Mouse (Mus musculus) embryonic facial prominence, embryonic 15.5 days (tissue): ENCODE measurements at regions not wholly inside any gene's neighbourhood (a gene's known extent, or its start where the extent isn't known, plus 50 kb on each side); places are given as distances from the start of the nearest gene placed in this dataset.

Experiments used
- ATAC-seq: fragments of 200-750 bp; cut with Nextera tagmentation; 2 replicates; pipeline ENCODE4 v1.8.0; 2017; ENCODE audit warnings: low read depth, moderate TSS enrichment; ENCODE audit not compliant: insufficient number of reproducible peaks, low FRiP score, low TSS enrichment
- H3K27ac ChIP-seq: fragments of 300-500 bp; sonication (generic); replicated peaks from 2 replicates; pipeline ENCODE4 v1.5.1; 2015; ENCODE audit warnings: mild to moderate bottlenecking, inconsistent platforms
- H3K27me3 ChIP-seq: fragments of 300-500 bp; sonication (generic); 2 replicates; pipeline ENCODE4 v1.6.1; 2015; ENCODE audit warnings: inconsistent platforms
- H3K36me3 ChIP-seq: fragments of 300-500 bp; sonication (generic); 2 replicates; pipeline ENCODE4 v1.6.1; 2015; ENCODE audit warnings: mild to moderate bottlenecking, inconsistent platforms
- H3K4me1 ChIP-seq: fragments of 300-500 bp; sonication (generic); 2 replicates; pipeline ENCODE4 v1.6.1; 2015; ENCODE audit warnings: inconsistent platforms
- H3K4me2 ChIP-seq: fragments of 300-500 bp; sonication (generic); replicated peaks from 2 replicates; pipeline ENCODE4 v1.6.1; 2015; ENCODE audit warnings: mild to moderate bottlenecking, inconsistent platforms
- H3K4me3 ChIP-seq: fragments of 300-500 bp; sonication (generic); replicated peaks from 2 replicates; pipeline ENCODE4 v1.5.1; 2015; ENCODE audit warnings: mild to moderate bottlenecking, inconsistent platforms
- H3K9ac ChIP-seq: fragments of 300-500 bp; sonication (generic); 2 replicates; pipeline ENCODE4 v1.6.1; 2015; ENCODE audit warnings: inconsistent platforms
- H3K9me3 ChIP-seq: fragments of 300-500 bp; sonication (generic); replicated peaks from 2 replicates; pipeline ENCODE4 v1.6.1; 2016; ENCODE audit warnings: inconsistent platforms
- WGBS: fragments of 180-500 bp; shearing (Covaris S2); methylation state at CpG from one replicate; pipeline ENCODE4 v1.1.7; 2015; 5-methylcytosine and 5-hydroxymethylcytosine counted together

GRCm38 (mm10) chr13:5306688-5307087 is 554.6 kb upstream of the Klf6 start:
- WGBS, result 47% methylated on average over 4 of the region's 4 CpGs
- H3K27ac ChIP-seq, result no peak overlapping the region
- H3K36me3 ChIP-seq, result no peaks in the 10 kb centered on the region
- H3K4me2 ChIP-seq, result no peak overlapping the region
- ATAC-seq, result no peak
- H3K9ac ChIP-seq, result no peak overlapping the region
- no peaks in the 10 kb centered on the region for H3K27me3 ChIP-seq
- H3K9me3 ChIP-seq, result no peaks in the 10 kb centered on the region
- no peaks in the 10 kb centered on the region for H3K4me1 ChIP-seq
- H3K4me3 ChIP-seq, result no peak overlapping the region

- no peaks in the 10 kb centered on the region for H3K27me3 ChIP-seq
- no peaks in the 10 kb centered on the region for H3K4me1 ChIP-seq
- no peaks in the 10 kb centered on the region for H3K36me3 ChIP-seq
- H3K27ac ChIP-seq, result no peak overlapping the region
- ATAC-seq, result no peak
- H3K4me2 ChIP-seq, result no peak overlapping the region
- 49% methylated on average over 2 of the region's 2 CpGs for WGBS
- no peaks in the 10 kb centered on the region for H3K9me3 ChIP-seq
- no peak overlapping the region for H3K9ac ChIP-seq
- no peak overlapping the region for H3K4me3 ChIP-seq
Observed at GRCm38 (mm10) chr13:5313297-5313696, 548.0 kb upstream of the Klf6 start.

GRCm38 (mm10) chr13:5315011-5315410 is 546.3 kb upstream of the Klf6 start:
- no peak overlapping the region for H3K9ac ChIP-seq
- no peaks in the 10 kb centered on the region for H3K9me3 ChIP-seq
- no peak overlapping the region for H3K4me2 ChIP-seq
- no peak for ATAC-seq
- 38% methylated on average over 1 of the region's 1 CpGs for WGBS
- H3K4me3 ChIP-seq, result no peak overlapping the region
- H3K27me3 ChIP-seq, result no peaks in the 10 kb centered on the region
- no peaks in the 10 kb centered on the region for H3K4me1 ChIP-seq
- H3K27ac ChIP-seq, result no peak overlapping the region
- H3K36me3 ChIP-seq, result no peaks in the 10 kb centered on the region

DNA sequence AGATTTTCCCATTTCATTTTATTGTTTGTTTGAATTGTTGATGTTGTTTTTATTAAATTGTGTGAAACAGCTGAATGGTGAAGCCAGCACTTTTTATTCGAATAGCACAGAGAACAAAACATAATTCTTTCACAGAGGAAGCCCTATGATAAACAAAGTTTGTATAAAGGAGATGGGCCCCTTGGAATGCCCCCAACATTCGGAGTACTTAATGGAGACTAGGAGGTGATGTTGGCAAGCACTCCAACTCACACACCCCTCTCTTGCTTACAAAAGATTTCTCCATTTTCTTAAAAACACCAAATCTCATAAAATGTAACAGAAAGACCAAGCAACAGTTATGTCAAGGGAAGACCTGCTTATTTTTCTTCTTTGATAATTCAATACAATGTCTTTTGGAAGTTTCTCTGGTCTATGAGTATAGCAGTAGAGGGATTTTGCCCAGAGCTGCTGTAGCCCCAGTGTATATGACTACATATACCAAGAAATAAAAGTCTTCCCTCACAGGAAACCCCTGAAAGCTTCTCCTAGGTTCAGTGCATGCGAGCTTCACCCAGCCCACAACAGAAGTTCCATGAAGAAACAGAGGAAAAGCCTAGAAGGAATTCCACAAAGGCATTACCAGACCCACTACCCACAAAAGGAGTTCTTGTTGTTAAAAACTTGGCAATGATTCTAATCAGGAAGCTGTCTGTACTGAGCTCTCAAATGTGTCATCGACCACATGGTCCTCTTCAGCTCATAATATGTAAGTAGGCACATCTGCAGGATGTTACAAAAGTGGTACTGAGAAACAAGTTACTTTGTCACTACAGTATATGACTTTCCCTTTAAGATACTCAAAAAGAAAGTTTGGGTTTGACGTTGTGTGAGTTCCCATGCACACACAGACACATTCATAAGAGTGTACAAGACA is 543.1 kb upstream of the Klf6 start:
- WGBS, result 68% methylated on average over 5 of the region's 5 CpGs
- Histone ChIP-seq H3K4me1 (no peaks in the 10 kb centered on the region), H3K36me3 (no peaks in the 10 kb centered on the region), H3K4me2 (no peak overlapping the region), H3K27ac (no peak overlapping the region), H3K4me3 (no peak overlapping the region), H3K9me3 (no peaks in the 10 kb centered on the region), H3K9ac (no peak overlapping the region), H3K27me3 (no peaks in the 10 kb centered on the region)
- no peak for ATAC-seq

DNA sequence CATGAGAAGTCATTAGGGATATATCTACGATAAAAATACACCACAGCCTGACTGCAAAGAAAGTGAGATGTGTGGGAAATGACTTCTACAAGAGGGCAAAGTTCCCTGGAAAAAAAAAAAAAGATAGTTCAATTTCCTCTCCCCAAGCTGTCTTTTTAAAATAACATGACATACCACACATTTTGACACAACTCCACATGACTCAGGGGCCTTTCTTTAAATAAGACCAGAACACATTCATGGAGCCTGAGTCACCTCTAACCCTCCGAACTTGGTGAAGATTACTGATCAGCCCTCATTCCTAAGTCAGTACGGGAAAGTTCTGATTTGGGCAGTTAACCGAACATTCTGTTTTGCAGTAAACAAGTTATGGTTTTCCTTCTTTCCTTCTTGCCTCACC is 515.6 kb upstream of the Klf6 start:
- 31% methylated on average over 4 of the region's 4 CpGs for WGBS
- H3K27me3 ChIP-seq, result no peaks in the 10 kb centered on the region
- no peak for ATAC-seq
- H3K4me3 ChIP-seq, result no peak overlapping the region
- no peaks in the 10 kb centered on the region for H3K9me3 ChIP-seq
- H3K4me1 ChIP-seq, result peaks cover 6% of the 10 kb centered on the region; the same call in 1 of the 2 replicates
- H3K36me3 ChIP-seq, result no peaks in the 10 kb centered on the region
- no peak overlapping the region for H3K9ac ChIP-seq
- no peak overlapping the region for H3K4me2 ChIP-seq
- no peak overlapping the region for H3K27ac ChIP-seq

DNA sequence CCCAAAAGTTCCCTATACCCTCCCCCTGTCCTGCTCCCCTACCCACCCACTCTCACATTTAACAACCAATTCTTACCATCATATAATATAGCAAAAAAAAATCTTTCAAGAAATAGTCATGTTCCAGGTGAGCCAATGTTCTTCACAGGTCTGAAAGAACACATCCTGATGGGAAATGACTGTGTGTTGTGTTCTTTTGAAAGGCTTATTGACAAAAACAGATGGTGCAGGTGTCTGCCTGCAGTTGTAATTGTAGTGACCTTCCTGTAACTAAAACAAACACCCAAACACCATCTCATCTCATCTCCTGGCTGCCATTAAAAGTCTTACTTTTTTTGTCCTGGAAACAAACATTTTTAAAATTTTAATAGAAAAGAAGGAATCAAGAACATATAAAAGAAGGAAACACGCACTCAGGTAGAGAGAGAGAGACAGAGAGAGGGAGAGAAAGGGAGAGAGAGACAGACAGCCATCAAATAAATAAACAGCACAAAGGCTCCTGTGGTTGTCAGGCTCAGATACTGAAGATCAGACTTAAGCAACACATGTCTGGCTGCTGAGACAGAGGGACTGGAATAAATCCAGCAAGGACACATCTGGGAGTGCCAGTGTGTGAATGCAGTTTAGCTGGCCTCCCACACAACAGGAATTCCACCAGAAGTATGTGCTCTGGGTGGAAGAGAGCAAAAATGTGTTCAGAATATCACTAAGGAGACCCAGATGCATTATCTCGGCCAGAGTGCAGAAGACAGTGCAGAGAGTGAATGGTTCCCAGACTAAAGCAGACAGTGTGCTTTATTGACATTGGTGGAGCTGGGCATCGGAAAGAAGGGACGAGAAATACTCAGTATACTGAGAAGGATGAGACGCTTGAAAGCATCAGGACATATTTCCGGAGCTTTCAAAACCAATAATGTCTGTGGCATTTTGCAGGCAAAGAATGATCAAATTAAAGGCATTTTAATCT is 513.5 kb upstream of the Klf6 start:
- no peak for ATAC-seq
- no peak overlapping the region; the same call in 1 of the 2 replicates for H3K27ac ChIP-seq

GRCm38 (mm10) chr13:5367058-5367797 is 494.1 kb upstream of the Klf6 start:
- Histone ChIP-seq H3K4me3 (no peak overlapping the region), H3K27ac (no peak overlapping the region), H3K9me3 (no peaks in the 10 kb centered on the region), H3K4me1 (no peaks in the 10 kb centered on the region), H3K27me3 (no peaks in the 10 kb centered on the region), H3K4me2 (no peak overlapping the region), H3K9ac (no peak overlapping the region), H3K36me3 (no peaks in the 10 kb centered on the region)
- ATAC-seq, result no peak
- 86% methylated on average over 7 of the region's 7 CpGs for WGBS

More for the DNA sequence above, 513.5 kb upstream of the Klf6 start:
- H3K9ac ChIP-seq, result no peak overlapping the region
- no peaks in the 10 kb centered on the region for H3K9me3 ChIP-seq
- H3K4me2 ChIP-seq, result no peak overlapping the region
- no peak overlapping the region for H3K4me3 ChIP-seq
- no peaks in the 10 kb centered on the region for H3K27me3 ChIP-seq
- WGBS, result 35% methylated on average over 6 of the region's 6 CpGs
- peaks cover 6% of the 10 kb centered on the region; the same call in 1 of the 2 replicates for H3K4me1 ChIP-seq
- H3K36me3 ChIP-seq, result no peaks in the 10 kb centered on the region

DNA sequence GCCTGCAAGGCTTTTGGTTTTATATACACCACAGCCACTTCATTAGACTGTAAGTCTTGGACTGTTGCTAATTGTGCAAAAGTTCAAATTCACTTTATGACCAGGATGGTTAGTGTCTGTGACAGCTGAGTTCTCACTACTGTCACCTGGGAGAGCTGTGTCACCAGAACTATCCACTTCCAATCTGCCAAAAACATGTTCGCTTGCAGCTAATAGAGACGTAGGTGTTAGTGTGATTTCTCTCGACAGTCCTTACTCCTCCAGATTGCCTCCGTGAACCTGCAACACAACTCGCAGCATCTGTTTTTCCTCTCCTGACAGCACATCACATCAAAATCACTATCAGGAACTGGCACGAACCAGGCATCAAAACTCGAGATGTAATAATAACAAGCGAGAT is 491.3 kb upstream of the Klf6 start:
- Histone ChIP-seq H3K27me3 (no peaks in the 10 kb centered on the region), H3K27ac (no peak overlapping the region), H3K36me3 (no peaks in the 10 kb centered on the region), H3K9ac (no peak overlapping the region), H3K9me3 (no peaks in the 10 kb centered on the region), H3K4me2 (no peak overlapping the region), H3K4me3 (no peak overlapping the region), H3K4me1 (no peaks in the 10 kb centered on the region)
- 76% methylated on average over 8 of the region's 8 CpGs for WGBS
- no peak for ATAC-seq

GRCm38 (mm10) chr13:5373191-5373590 is 488.1 kb upstream of the Klf6 start:
- no peak for ATAC-seq
- Histone ChIP-seq H3K9me3 (no peaks in the 10 kb centered on the region), H3K27ac (no peak overlapping the region), H3K27me3 (no peaks in the 10 kb centered on the region), H3K4me3 (no peak overlapping the region), H3K9ac (no peak overlapping the region), H3K36me3 (no peaks in the 10 kb centered on the region), H3K4me2 (no peak overlapping the region), H3K4me1 (no peaks in the 10 kb centered on the region)

GRCm38 (mm10) chr13:5408226-5408804 is 453.0 kb upstream of the Klf6 start:
- H3K4me3 ChIP-seq, result no peak overlapping the region
- H3K9me3 ChIP-seq, result no peaks in the 10 kb centered on the region
- H3K4me1 ChIP-seq, result no peaks in the 10 kb centered on the region
- no peaks in the 10 kb centered on the region for H3K27me3 ChIP-seq
- ATAC-seq, result no peak
- 86% methylated on average over 4 of the region's 4 CpGs for WGBS
- H3K27ac ChIP-seq, result no peak overlapping the region
- H3K4me2 ChIP-seq, result no peak overlapping the region
- H3K9ac ChIP-seq, result no peak overlapping the region
- H3K36me3 ChIP-seq, result no peaks in the 10 kb centered on the region
